Mouse (Mus musculus): ENCODE data around the gene Pwp2. TPM values are rescaled to one million over a fixed set of nuclear protein-coding genes. Genes with fewer than 3 reads are reported as not detected.

Pwp2 gene
- polyA plus RNA-seq, 1 experiment: 9.1 TPM

DNA sequence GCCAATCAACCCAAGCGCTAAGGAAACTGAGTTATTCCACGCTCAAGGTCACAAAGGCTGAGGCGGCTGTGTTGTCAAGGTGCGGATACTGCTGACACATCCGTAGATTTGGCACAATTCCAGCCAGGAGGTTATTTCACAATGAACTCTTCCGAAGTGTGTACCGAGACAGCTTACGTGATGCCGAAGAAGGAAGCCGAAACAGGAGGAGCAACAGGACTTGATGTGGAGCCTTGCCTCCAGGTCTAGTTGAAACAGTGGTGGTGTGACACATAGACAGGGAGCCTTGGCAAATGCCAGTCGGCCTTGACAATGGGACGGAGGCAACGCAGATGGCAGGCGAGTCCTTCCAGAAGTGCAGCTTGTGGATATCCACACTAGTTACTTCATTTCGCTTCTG lies 26.9 kb downstream of the Pwp2 start:
- H3K4me3 ChIP-seq (ENCODE audit: insufficient read depth, low read length): no peak overlapping the region
- H3K27ac ChIP-seq (ENCODE audit: insufficient read depth, low read length): no peak overlapping the region
- TF ChIP-seq POLR2A (IDR thresholded peaks at IDR 0.05; ENCODE audit: low read depth, low read length) (no peak), CTCF (IDR thresholded peaks at IDR 0.05; ENCODE audit: borderline replicate concordance, insufficient read depth, low read length) (no peak)
- H3K4me1 ChIP-seq (ENCODE audit: control insufficient read depth, insufficient read depth, low read length): no peaks in the 10 kb centered on the region

- no peak overlapping the region for H3K4me3 ChIP-seq (ENCODE audit: insufficient read depth, low read length)
- no peak for TF ChIP-seq CTCF (IDR thresholded peaks at IDR 0.05; ENCODE audit: borderline replicate concordance, insufficient read depth, low read length)
- TF ChIP-seq POLR2A (IDR thresholded peaks at IDR 0.05; ENCODE audit: low read depth, low read length): no peak
- no peaks in the 10 kb centered on the region for H3K4me1 ChIP-seq (ENCODE audit: control insufficient read depth, insufficient read depth, low read length)
- H3K27ac ChIP-seq (ENCODE audit: insufficient read depth, low read length): no peak overlapping the region
Observed at GRCm38 (mm10) chr10:78156926-78157325, 28.0 kb downstream of the Pwp2 start.

DNA sequence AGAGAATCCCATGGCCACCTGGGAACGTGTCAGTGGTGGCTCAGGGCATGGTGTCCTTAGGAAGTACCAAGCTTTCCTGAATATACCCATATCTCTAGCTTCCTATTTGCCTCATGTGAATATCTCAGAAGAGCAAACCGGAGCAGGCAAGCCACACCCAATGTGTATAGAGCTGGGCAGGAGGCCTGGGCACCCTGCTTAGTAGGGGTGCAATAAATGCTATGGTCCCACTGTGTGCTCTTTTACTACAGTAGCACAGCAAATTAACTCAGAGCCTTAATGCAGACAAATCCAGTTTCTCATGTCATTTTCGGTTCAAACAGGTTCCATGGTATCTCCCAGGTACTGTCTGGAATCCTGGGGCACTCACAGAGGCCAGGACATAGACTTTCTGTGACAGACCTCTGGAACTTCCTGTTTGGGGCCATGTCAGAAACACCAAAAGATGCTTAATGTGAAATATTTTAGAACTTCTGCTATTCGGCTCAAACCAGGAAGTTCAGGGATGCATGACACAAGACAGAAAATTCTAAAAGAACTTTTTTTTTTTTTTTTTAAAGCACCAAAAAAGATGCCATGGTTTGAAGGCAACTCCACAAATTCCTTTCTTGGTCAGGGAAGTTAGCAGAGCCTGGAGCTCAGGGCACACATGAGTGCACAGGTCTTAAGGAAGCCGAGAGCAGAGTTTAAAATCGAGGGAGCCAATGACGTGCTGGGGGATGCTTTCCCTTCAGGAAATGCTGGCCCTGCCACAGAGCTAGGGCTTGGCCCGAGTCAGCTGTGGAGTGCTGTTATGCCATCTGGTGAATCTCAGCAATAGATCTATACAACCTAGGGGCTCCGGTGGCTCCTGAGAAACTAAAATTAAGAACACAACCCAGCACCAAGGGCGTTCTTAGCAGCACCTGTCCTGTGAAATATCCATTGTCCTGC lies 35.8 kb downstream of the Pwp2 start:
- no peak for TF ChIP-seq CTCF (IDR thresholded peaks at IDR 0.05; ENCODE audit: borderline replicate concordance, insufficient read depth, low read length)
- no peak for TF ChIP-seq POLR2A (IDR thresholded peaks at IDR 0.05; ENCODE audit: low read depth, low read length)
- Histone ChIP-seq H3K27ac (ENCODE audit: insufficient read depth, low read length) (no peak overlapping the region), H3K4me3 (ENCODE audit: insufficient read depth, low read length) (no peak overlapping the region), H3K4me1 (ENCODE audit: control insufficient read depth, insufficient read depth, low read length) (no peaks in the 10 kb centered on the region)

GRCm38 (mm10) chr10:78147908-78148441 lies 37.0 kb downstream of the Pwp2 start:
- no peak overlapping the region for H3K4me3 ChIP-seq (ENCODE audit: insufficient read depth, low read length)
- TF ChIP-seq CTCF (IDR thresholded peaks at IDR 0.05; ENCODE audit: borderline replicate concordance, insufficient read depth, low read length) (no peak), POLR2A (IDR thresholded peaks at IDR 0.05; ENCODE audit: low read depth, low read length) (no peak)
- no peak overlapping the region for H3K27ac ChIP-seq (ENCODE audit: insufficient read depth, low read length)
- no peaks in the 10 kb centered on the region for H3K4me1 ChIP-seq (ENCODE audit: control insufficient read depth, insufficient read depth, low read length)

DNA sequence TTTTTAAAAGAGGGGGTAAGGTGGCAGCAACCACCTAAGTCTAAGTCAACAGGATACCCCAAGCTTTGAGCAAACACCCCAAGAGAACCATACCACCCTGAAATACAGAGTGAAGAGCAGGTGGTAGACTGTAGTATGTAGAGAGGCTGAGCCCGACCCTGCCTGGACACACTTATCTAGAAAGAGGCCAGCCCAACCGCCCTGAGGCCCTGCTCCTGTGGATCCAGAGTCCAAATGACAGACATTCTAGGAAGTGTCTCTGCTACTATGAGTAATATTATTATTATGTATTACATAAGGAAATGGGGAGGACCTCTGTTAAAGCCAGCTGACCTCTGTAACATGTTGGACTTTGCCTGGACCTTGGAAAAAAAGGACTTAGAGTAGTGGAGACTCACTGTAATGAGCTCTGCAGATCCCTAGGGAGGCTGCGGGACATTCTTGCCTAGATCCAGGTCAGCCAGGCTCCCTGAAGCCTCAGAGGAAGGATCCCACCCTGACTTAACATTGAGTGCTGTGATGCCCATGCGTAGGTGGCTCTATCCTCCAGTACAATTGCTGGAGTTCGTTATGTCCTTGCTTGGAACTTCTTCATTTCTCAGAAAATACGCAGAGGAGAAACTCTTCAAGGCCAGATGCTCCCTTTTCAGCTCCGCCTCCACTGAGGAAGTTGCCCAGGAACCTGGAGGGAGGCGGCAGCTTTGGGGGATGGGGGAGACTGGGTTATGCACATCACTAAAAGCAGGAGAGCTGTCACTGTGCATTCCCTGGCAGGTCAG lies 41.0 kb downstream of the Pwp2 start:
- no peaks in the 10 kb centered on the region for H3K4me1 ChIP-seq (ENCODE audit: control insufficient read depth, insufficient read depth, low read length)
- no peak overlapping the region for H3K27ac ChIP-seq (ENCODE audit: insufficient read depth, low read length)
- no peak overlapping the region for H3K4me3 ChIP-seq (ENCODE audit: insufficient read depth, low read length)
- no peak for TF ChIP-seq CTCF (IDR thresholded peaks at IDR 0.05; ENCODE audit: borderline replicate concordance, insufficient read depth, low read length)
- TF ChIP-seq POLR2A (IDR thresholded peaks at IDR 0.05; ENCODE audit: low read depth, low read length): no peak

GRCm38 (mm10) chr10:78140843-78141242 lies 44.1 kb downstream of the Pwp2 start:
- Histone ChIP-seq H3K27ac (ENCODE audit: insufficient read depth, low read length) (no peak overlapping the region), H3K4me1 (ENCODE audit: control insufficient read depth, insufficient read depth, low read length) (no peaks in the 10 kb centered on the region), H3K4me3 (ENCODE audit: insufficient read depth, low read length) (no peak overlapping the region)
- TF ChIP-seq CTCF (IDR thresholded peaks at IDR 0.05; ENCODE audit: borderline replicate concordance, insufficient read depth, low read length): no peak
- TF ChIP-seq POLR2A (IDR thresholded peaks at IDR 0.05; ENCODE audit: low read depth, low read length): no peak

- Histone ChIP-seq H3K4me1 (ENCODE audit: control insufficient read depth, insufficient read depth, low read length) (no peaks in the 10 kb centered on the region), H3K4me3 (ENCODE audit: insufficient read depth, low read length) (no peak overlapping the region), H3K27ac (ENCODE audit: insufficient read depth, low read length) (no peak overlapping the region)
- TF ChIP-seq POLR2A (IDR thresholded peaks at IDR 0.05; ENCODE audit: low read depth, low read length) (no peak), CTCF (IDR thresholded peaks at IDR 0.05; ENCODE audit: borderline replicate concordance, insufficient read depth, low read length) (no peak)
Observed at GRCm38 (mm10) chr10:78140251-78140600, 44.7 kb downstream of the Pwp2 start.

DNA sequence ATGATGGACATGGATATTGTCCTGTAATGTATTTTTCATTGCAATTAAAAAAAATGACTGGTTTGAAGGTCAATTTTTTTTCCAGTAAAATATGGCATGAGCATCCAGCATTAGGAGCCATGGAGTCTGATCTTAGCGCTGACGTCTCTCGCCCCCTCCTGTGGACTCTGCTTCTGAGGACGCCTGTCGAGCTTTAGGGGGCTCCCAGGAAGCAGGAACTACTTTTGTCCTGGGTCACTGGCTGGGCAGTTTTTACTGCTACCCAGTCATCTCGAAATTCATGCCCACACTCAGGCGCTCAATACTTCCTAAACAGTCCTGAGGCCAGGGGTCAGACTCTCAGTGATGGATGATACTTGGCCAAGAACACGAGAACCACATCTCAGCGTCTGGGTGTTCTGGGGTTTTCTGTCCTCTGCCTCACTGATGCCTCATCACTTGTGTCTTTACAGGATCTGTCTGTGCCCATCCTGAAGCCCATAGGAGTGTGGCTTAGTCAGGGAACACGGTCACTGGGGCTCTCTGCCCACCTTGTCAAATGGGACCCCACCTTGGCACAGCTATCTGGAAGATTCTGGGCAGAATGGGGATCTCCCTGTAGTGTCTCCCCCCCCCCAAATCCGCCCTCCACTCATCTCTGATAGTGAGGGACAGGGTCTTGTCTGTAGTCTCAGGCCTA lies 45.2 kb downstream of the Pwp2 start:
- TF ChIP-seq CTCF (IDR thresholded peaks at IDR 0.05; ENCODE audit: borderline replicate concordance, insufficient read depth, low read length): no peak
- no peak for TF ChIP-seq POLR2A (IDR thresholded peaks at IDR 0.05; ENCODE audit: low read depth, low read length)
- H3K4me3 ChIP-seq (ENCODE audit: insufficient read depth, low read length): no peak overlapping the region

GRCm38 (mm10) chr10:78138812-78139523 lies 46.0 kb downstream of the Pwp2 start:
- Histone ChIP-seq H3K4me1 (ENCODE audit: control insufficient read depth, insufficient read depth, low read length) (no peaks in the 10 kb centered on the region), H3K27ac (ENCODE audit: insufficient read depth, low read length) (no peak overlapping the region), H3K4me3 (ENCODE audit: insufficient read depth, low read length) (no peak overlapping the region)
- TF ChIP-seq POLR2A (IDR thresholded peaks at IDR 0.05; ENCODE audit: low read depth, low read length): no peak
- TF ChIP-seq CTCF (IDR thresholded peaks at IDR 0.05; ENCODE audit: borderline replicate concordance, insufficient read depth, low read length): no peak

More for the DNA sequence above, 45.2 kb downstream of the Pwp2 start:
- no peaks in the 10 kb centered on the region for H3K4me1 ChIP-seq (ENCODE audit: control insufficient read depth, insufficient read depth, low read length)
- H3K27ac ChIP-seq (ENCODE audit: insufficient read depth, low read length): no peak overlapping the region
